Mouse (Mus musculus) liver (tissue): ENCODE results near the gene Retreg1.

Source experiments
- DNase-seq: peaks from one replicate; pipeline ENCODE4 v3.0.0-alpha.2; 2020; ENCODE audit warnings: mixed read lengths

Retreg1 gene

DNA sequence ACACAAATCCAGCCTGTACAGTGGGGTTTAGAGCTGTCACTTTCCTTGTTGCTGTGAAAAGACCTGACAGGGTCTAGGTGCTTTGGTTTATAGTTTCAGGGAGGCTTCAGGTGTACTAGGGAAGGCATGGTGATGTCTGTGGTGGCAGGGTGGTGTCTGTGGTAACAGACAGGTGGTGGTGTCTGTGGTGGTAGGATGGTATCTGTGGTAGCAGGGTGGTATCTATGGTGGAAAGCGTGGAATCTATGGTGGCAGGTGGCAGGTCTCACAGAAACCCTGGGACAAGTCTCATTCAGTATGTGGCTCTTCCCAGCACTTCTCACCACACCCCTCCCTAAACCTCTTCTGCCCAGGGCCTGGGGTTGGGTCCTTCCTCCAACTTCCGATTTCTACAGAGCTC is 8.7 kb upstream of the Retreg1 start:
- no peak for DNase-seq

DNA sequence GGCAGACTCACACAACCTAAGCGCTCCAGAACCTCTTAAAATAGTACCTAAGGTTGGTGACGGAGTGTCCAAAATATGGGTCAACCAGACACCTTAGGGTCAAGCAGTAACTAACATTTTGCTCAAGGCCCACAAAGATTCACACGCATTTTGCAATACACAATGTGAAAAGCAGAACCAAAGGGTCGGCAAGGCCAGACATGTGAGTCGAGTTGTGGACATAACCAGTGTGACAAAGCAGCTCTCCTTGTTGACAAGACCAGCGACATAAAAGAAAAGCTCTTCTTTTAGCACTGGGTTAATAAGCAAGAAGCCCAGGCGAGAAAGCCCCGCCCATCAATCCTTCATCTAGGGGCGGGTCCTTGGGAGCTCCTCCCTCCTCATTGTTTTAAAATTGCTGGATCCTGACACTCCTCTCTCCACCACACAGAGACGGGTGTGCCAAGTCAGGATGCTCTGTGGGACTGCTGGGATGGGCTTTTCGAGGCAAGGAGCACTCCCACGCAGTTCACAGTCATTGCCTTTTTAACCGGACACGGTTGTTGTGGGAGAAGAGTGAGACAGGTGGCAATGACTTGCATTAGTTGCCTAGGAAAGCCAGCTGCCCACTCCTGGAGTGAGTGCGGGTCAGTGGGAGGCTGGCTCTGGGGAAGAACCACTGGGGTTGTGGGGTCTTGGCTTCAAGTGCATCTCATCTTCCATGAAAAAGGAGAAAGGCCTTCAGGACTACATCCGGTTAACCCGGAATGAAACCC is 7.9 kb upstream of the Retreg1 start:
- DNase-seq = no peak

GRCm38 (mm10) chr15:25842462-25843085 is 406 bp upstream of the Retreg1 start:
- DNase-seq = no peak

- no peak for DNase-seq
These were observed 1.1 kb downstream of the Retreg1 start for GRCm38 (mm10) chr15:25844013-25844570.

DNA sequence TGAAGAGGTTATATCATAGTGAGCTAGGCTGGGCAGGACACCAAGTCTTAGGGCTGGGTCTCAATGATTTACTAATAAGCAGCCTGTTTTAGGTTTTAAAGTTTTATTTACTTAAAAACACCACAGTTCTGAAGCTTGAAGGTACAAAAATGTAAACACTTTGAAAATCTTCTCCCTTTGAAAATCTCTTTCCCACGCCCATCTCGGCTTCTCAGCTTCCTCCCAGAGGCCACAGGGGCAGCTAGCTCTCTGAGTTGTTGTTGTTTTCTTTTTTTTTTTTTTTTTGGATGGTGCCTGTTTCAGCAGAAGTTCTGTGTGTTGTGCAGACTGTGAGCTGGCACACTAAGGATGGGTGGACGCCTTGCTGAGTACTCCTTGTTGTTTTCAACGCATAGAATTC is 1.8 kb downstream of the Retreg1 start:
- DNase-seq = no peak

DNA sequence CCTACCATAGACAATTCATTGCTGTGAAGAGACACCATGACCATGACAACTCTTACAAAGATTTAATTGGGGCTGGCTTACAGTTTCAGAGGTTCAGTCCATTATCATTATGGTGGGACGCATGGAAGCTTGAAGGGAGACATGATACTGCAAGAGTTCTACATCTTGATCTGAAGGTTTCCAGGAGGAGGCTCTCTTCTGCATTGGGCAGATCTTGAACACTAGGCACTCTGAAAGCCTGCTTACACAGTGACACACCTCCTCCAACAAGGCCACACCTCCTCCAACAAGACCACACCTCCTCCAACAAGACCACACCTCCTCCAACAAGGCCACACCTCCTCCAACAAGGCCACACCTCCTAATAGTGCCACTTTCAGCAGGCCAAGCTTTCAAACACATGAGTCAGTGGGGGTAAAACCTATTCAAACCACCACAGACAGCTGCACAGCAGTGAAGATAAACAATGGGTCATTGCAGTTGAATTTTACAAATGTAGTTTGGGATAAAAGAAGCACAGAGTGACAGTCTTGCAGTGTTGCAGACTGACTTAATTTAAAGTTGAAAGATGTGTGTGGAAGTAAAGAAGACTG is 4.7 kb downstream of the Retreg1 start:
- no peak for DNase-seq

- DNase-seq = no peak
These were observed 7.6 kb downstream of the Retreg1 start for GRCm38 (mm10) chr15:25850552-25850951.

DNA sequence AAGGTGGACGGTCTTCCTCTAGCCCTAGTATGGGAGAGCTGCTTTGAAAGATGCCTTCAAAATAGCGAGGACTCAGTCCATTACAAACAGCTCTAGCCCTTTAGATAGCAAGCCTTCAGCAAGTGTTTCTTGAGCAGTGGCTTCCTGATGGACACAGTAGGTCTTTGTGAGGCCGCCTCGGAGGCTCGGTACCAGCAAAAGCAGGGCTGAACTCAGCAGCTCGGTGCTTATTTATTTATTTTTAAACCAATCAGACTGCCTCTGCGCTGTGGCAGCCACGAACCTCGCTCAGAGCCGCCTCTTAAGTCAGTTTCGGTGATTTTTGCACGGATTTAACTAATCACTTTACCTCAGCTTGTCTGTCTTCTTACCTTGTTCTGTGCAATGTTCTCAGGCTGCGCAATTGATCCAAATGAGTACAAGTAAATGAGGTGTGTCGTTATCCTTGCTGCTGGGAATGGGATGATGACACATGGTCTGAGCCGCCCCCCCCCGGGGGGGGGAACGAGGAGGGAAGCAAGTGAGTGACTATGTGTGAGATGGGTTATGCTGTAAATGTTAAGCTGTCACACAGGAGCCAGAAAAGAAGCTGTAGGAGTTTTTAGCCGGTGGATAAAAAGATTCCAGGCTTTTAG is 11.4 kb downstream of the Retreg1 start:
- DNase-seq = no peak

GRCm38 (mm10) chr15:25858611-25859058 is 15.7 kb downstream of the Retreg1 start:
- no peak for DNase-seq

DNA sequence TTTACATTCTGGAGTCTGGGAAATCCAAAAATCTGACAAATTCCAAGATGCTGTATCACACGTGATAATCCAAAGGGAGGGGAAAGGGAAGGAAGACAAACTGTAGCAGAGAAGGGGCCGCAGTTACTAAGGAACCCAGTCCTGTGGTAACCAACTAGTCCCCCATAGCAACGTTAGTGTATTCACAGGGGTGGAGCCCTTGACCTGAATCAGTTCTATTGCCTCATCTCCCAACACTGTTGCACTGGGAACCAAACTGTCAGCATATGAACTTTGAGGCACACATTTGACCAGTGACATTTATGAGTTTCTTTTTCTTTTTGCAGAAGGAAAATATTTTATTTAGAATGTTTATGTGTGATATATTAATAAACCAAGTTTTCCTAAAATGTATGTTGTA is 16.5 kb downstream of the Retreg1 start:
- no peak for DNase-seq

DNA sequence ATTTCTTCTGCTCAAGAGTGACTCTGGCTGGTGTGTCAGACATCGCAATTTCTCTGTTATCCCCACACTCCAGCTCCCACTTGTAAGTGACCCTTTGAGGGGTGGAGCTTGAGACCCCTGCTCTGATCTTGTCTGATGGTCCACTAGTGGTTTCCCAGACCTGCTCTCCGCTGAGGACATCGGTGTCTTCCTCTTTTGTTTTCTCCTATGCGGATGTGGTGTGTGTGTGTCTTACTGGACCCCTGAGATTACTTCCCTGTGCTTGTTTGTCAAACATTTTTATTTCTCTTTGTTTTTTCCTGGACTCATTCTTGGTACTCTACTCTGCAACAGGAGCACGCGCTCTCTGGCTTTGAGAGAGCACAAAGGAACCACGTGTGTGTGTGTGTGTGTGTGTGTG is 18.9 kb downstream of the Retreg1 start:
- no peak for DNase-seq

DNA sequence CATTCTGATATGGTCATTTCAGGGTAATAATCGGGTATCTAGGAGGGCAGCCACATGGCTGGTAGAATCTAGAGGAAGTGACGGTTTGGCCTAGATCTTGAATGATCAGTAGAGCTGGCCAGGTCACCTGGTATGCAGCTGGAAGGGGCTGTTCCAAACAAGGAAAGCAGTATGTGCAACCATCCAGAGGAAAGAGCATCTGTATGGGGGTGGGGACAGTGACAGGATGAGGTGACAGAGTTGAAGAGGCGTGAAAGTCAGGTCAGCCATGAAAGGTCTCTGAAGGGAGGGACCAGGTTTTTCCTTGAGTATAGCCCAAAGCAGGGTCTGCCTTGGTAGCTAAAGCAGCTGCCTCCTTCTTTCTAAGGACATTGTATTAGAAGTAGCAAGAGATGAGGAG is 22.6 kb downstream of the Retreg1 start:
- DNase-seq = no peak

DNA sequence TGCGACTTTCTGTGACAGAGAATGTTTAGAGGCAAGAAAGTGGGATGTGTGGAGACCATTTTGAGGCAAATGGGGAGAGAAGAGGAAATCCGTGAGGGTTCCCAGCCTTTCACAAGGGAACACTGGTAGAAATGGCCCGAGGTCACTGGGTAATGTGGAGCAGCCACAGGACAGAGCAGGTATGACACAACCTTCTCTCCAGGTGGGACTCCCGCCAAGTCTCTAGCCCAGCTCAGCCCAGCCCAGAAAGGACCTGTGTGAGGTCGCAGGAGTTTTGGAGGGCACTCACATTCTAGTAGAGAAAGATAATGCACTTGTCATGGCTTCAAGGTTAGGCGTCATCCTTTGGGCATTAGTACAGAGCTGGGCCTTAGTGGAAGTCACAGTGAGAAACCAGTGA is 23.1 kb downstream of the Retreg1 start:
- DNase-seq = no peak

DNA sequence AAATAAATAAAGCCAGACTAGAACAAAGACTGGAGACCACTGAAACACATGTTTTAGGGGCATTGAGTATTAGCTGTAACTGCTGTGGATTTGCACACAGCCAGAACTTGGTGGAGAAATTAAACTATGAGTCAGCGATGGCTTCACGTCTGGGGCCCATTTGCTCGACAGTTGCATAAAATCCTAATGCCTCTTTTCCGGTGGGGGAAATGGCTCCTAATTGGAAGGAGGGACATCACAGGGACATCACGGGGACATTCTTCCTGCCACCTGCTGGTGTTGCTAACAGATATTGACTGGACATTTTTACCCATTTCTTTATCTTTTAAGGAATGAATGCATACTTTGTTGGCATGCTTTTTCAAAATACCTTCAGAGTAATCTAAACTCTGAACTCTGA is 26.1 kb downstream of the Retreg1 start:
- DNase-seq = no peak

DNA sequence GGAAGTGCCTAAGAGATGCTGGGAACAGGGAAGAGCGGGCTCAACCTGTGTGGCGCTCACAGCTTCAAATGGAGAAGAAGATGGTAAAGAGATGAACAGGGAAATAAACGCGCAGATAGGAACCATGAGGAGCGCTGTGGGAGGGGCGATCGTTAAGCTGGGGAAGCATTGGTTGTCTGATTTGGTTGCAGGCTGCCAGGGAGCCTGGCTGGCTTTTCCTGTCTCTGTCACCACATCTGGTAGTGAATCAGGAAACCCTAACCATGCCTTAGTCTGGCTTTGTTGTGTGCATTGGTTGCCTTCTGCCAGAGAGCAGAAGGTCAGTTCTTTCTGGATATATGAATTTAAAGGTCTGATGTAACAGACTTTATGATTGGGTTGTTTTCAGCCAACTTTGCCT is 28.5 kb downstream of the Retreg1 start:
- no peak for DNase-seq

- no peak for DNase-seq
These were observed 29.1 kb downstream of the Retreg1 start for GRCm38 (mm10) chr15:25872118-25872517.

DNA sequence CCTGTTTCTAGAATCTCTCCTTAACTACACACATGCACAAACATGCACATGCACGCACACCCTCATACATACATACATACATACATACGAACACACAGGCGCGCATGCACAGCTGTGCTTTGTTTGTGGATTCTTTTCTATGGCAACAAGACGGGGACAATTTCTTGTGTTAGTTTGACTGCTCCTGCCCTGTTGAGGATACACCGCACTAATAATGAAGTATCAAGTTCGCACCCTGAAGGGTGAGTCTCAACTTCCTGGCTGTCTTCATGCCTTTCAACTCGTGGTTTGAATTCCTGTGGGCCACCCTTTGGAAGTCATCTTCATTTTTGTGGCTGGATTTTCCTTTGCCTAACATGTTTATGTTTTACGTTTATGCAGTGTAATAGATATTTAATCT is 29.7 kb downstream of the Retreg1 start:
- no peak for DNase-seq

GRCm38 (mm10) chr15:25873536-25873935 is 30.6 kb downstream of the Retreg1 start:
- DNase-seq = no peak

- DNase-seq = no peak
These were observed 33.7 kb downstream of the Retreg1 start for GRCm38 (mm10) chr15:25876601-25877161.

- DNase-seq = no peak
These were observed 34.8 kb downstream of the Retreg1 start for GRCm38 (mm10) chr15:25877798-25878197.

- DNase-seq = no peak
These were observed 36.2 kb downstream of the Retreg1 start for GRCm38 (mm10) chr15:25879229-25879628.

GRCm38 (mm10) chr15:25880192-25880591 is 37.2 kb downstream of the Retreg1 start:
- DNase-seq = no peak

DNA sequence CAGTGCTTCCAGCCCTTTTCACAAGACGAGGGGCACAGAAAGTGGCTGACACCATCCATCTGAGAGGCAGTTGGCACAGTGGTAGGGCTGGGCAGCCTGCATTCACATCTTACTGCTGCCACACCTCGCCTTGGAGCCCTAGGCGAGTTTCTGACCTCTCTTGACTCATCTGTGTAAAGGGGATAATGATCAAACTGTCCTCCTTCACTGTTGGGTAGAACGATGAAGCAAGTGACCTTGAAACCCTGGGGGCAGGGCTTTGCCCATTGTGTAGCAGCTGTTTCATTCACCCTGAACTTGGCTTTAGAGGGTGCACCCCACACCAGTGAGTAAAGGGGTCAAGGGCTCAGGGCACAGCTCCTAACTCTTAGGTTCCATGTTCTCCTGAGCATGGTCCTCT is 39.0 kb downstream of the Retreg1 start:
- no peak for DNase-seq
